Mouse (Mus musculus) large intestine, adult 2 months (tissue): ENCODE data around the gene Pln. TPM values are rescaled to one million over a fixed set of nuclear protein-coding genes. Genes with fewer than 3 reads are reported as not detected.

Experiments used
- DNase-seq: peaks from one replicate; pipeline ENCODE4 v3.0.0-alpha.2; 2012; ENCODE audit warnings: low read depth, low spot score
- whole genome bisulfite sequencing: fragments of 180-500 bp; shearing (Covaris S2); methylation state at CpG from one replicate; pipeline ENCODE4 v1.1.7; 2018; 5-methylcytosine and 5-hydroxymethylcytosine counted together
- polyA plus RNA-seq: library from polyadenylated mRNA; depleted of rRNA; stranded (reverse); fragments of >200 nt; gene quantifications from 2 replicates; pipeline ENCODE4 v1.2.3, GENCODE M21; 2012; rRNA removed

Gene Pln
- 19.2 and 22.0 TPM in 2 replicates for polyA plus RNA-seq

- WGBS = 54% methylated on average over 6 of the region's 6 CpGs
- no peak for DNase-seq
Measured at GRCm38 (mm10) chr10:53337162-53337923, at the start of gene Pln. TSS of gene Pln (plus strand) at chr10:53337667.

- no peak for DNase-seq
- 40% methylated on average over 3 of the region's 3 CpGs for WGBS
Measured at GRCm38 (mm10) chr10:53305867-53306266, 31.6 kb upstream of the Pln start.

DNA sequence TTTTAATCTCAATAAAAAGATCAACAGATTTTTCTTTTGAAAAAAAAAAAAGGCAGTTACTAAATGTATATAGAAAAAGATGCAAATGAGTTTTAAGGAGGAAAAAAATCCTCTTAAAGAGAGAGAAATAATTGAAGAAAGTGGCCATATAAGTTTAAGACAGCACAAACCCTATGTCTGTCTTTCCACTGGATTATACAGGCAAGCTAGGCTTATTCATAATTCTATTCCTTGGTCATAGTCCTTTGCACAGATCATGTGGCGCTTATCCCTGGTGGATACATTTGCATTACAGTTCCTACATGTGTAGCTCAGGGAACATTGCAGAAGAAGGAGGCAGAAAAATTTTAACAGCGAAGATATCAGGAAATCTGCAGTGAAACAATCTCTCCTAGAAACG is 30.8 kb upstream of the Pln start:
- no peak for DNase-seq
- 86% methylated on average over 3 of the region's 3 CpGs for WGBS

GRCm38 (mm10) chr10:53323367-53323766 is 14.1 kb upstream of the Pln start:
- DNase-seq = no peak

DNA sequence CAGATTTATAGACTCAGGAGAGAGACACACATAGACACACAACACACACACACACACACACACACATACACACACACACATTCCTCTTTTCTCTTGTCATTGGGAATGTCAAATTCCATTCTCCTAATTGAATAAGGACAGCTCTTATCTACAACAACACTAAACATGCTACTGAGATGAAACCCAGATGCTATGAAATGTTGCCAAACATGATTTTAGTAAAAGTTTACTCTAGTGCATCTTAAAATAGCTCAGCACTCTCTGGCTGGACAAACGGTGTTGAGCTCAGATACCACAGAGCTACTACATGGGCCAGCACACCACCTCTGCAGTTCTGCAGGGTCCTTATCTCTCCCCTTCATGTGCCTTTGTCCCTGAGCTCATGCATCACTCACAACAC is 12.8 kb upstream of the Pln start:
- DNase-seq = no peak
- 17% methylated on average over 1 of the region's 1 CpGs for WGBS

DNA sequence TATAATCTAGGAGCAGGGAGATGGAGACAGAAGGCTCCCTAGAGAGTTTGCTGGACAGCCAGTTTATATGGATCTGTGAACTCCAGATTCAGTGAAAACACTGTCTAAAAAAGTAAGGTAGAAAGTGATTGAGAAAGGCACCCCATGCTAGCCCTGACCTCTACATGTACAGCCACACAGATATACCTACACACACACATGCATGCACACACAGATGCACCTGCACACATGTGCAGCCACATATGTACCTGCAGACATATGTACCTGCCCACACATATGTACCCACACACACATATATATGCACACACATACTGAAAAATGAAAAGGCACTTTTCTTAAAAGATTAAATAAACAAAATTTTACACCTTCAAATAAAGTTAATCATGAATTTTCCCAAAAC is 11.1 kb upstream of the Pln start:
- no peak for DNase-seq

DNA sequence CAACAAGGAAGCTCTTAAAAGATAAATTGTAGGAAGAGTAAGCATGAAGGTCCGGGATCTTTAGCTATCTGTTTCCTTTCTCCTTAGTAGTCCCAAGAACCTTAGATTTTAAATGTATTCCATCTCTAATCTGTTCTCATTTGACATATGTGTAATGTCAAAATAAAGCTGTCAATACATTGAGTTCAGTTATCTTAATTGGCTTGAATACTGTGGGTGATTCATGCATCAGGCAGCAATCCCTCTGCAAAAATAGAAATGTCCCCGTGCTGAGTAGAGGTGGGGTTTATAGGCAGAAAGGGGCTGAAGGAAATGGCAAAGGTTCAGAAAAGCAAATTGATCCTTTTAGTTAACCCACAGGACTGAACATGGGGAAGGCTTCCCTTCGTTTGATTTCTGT is 8.2 kb upstream of the Pln start:
- DNase-seq = no peak
- 48% methylated on average over 3 of the region's 3 CpGs for WGBS

DNA sequence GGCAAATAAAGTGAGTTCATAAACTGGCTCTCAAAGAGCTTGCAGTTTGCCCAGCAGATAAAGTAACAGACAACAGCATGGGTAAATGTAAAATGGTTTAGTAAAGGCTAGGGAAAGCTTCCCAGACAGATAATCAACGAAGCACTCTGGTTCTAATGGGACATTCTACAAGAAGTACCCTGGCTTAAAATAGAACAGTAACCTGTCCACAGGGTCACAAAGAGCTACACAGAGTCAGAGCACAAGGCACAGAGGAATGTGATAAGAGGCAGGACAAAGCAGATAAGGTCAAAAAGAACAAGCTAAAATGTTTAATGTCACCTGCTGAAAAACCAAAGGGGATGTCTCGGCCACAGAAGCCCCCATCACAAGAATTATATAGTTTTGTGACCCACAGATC is 4.7 kb upstream of the Pln start:
- WGBS = 48% methylated on average over 2 of the region's 2 CpGs
- DNase-seq = no peak

GRCm38 (mm10) chr10:53335266-53335665 is 2.2 kb upstream of the Pln start:
- no peak for DNase-seq

DNA sequence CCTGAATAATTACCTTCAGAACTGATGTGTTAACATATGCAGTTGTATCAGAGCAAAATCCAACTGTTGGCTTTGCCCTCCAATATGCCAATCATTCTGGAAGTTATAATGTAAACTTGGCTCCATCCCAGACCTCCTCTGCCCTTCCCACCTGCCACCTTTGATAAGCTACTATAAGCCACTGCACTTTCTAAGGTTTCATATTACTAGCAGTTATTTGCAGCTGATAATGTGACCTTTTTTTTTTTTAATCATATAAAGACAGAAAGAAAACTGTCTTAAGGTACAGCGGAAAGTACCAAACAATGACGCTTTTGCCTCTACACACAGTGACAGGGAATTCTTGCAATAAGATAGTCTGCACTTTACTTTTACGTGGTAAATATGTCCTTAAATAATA is 1.5 kb upstream of the Pln start:
- DNase-seq = no peak
- 76% methylated on average over 3 of the region's 3 CpGs for WGBS

More at GRCm38 (mm10) chr10:53335266-53335665, 2.2 kb upstream of the Pln start:
- 80% methylated on average over 2 of the region's 2 CpGs for WGBS

GRCm38 (mm10) chr10:53339045-53339444 is 1.6 kb downstream of the Pln start:
- 50% methylated on average over 2 of the region's 2 CpGs for WGBS

GRCm38 (mm10) chr10:53341288-53341965 is 4.0 kb downstream of the Pln start:
- DNase-seq = no peak

More at GRCm38 (mm10) chr10:53339045-53339444, 1.6 kb downstream of the Pln start:
- no peak for DNase-seq

DNA sequence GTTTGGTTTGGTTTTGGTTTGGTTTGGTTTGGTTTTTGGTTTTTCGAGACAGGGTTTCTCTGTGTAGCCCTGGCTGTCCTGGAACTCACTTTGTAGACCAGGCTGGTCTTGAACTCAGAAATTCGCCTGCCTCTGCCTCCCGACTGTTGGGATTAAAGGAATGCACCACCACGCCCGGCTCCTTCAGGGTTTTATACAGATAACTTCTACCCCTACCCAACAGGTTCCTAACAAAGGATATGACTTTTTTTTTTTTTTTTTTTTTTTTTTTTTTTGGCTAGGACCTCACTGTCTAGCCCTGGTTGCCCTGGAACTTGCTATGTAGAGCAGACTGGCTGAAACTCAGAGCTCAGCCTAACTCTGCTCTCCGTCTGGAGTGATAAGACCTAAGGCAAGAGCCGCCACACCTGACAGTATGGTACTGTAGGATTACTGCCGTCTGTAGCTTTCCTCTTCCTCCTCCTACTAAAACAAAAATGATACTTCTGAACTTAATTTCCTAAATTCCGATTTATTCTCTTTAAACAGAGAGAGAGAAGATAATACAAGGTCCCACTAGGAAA is 4.8 kb downstream of the Pln start:
- WGBS = 83% methylated on average over 9 of the region's 9 CpGs
- DNase-seq = no peak

More at GRCm38 (mm10) chr10:53341288-53341965, 4.0 kb downstream of the Pln start:
- WGBS = 73% methylated on average over 7 of the region's 7 CpGs

- WGBS = 40% methylated on average over 6 of the region's 6 CpGs
- no peak for DNase-seq
Measured at GRCm38 (mm10) chr10:53343384-53343783, 5.9 kb downstream of the Pln start.

- WGBS = 56% methylated on average over 10 of the region's 10 CpGs
- DNase-seq = no peak
Measured at GRCm38 (mm10) chr10:53343865-53344264, 6.4 kb downstream of the Pln start.

DNA sequence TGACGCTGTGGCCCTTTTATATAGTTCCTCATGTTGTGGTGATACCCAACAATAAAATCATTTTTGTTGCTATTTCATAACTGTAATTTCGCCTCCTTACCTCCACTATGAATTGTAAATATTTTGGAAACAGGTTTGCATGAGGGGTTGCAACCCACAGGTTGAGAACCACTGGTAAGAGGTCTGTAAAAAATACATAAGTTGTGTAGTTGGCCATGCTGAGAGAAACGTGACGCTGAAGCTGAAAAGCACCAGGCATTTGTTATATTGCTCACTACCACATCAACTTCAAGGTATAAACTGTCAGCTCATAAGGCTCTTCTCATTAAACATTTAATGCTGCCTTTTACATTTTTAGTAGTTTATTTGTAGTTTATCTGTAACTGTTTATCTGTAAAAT is 8.0 kb downstream of the Pln start:
- 73% methylated on average over 4 of the region's 4 CpGs for WGBS
- DNase-seq = no peak

DNA sequence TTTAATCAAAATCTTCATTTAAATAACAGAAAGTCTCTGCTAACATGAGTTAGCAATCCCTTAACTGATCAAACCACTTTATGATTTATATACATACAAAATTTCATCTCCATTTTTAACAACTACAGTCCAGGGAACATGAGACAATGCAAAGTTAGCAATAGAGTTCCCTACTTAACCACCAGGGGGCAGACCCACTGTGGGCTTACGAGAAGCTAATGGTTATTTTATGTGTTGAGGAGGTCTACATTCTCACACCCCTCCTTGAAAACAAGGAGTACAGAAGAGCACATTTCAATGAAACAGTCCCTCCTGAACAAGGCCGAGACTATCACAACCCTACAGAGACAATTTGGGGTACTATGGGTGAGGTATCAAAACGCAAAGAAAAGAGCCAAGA is 9.0 kb downstream of the Pln start:
- 51% methylated on average over 3 of the region's 3 CpGs for WGBS
- DNase-seq = no peak

GRCm38 (mm10) chr10:53346916-53347315 is 9.4 kb downstream of the Pln start:
- no peak for DNase-seq
- 73% methylated on average over 5 of the region's 5 CpGs for WGBS

DNA sequence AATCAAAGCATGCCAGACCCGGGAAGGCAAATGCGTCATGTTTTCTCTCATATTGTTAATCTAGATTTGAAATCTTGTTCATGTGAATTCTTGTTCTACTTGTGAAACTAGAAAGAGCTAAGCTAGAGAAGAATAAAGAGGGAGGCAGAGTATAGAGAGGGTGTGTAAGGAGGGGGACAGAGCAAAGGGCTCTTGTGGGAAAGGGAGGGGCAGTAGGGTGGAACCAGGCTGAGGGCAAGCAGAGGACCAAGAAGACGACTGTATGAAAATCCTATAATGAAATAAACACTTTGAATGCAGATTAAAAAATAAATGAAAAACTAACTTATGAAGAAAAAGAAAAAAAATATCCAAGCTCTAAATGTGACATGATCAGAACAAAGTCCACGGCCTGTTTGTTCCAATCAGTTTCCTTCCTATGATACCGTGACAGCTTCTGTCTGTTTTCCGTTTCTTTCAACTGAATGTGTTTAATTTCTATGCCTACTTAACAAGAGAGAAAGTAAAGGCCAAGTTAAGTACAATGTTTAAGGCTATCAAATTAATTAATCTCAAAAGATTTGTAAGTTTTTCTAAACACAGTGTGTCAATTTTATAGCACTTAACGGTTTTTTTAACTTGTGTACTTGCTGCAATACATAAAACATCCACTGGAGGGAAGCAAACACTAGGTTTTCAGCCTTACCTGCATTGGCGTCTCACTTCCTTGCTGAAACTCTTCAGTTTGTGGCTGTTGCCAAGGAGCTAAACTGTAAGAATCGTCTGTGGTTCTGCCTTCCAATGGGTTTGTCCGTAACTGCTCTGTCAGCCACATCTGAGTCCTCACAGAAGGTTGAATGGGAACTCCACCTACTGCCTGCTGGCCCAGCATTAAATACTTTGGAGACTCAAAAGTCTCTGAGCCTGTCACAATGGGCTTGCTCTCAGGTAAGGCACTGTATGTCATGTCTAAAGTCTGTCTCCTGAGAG is 10.6 kb downstream of the Pln start:
- DNase-seq = peak; percentile 24
- 49% methylated on average over 10 of the region's 10 CpGs for WGBS

DNA sequence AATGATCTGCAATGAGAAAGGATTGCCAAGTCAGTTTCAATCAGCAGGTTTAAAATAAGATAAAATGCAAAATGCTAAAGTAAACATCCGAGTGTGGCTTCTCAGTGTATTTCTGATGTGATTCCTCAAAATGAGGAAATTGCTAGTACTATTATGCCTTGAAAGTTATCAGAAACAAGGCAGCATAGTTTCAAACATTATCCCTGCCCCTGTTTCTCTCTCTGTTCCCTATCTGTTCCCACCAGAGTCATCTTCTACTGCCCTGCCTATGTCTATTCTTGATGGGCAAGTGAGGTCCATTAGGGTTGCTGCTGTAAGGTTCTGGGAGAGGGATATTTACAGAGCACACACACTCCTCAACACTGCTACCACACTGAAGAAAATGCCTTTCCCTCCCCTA is 11.8 kb downstream of the Pln start:
- WGBS = 64% methylated on average over 1 of the region's 1 CpGs
- no peak for DNase-seq
